Mouse (Mus musculus) megakaryocyte, embryonic 14.5 days (primary cell): ENCODE measurements around the gene Ugt2a1. TPM values are rescaled to one million over a fixed set of nuclear protein-coding genes. Genes with fewer than 3 reads are reported as not detected.
"Not testable (repeated sequence)": the region's sequence is repeated elsewhere in the genome, so short reads cannot be mapped to it uniquely, and the experiment has no call there.

Experiments used
- H3K27me3 ChIP-seq: replicated peaks from 2 replicates; pipeline ENCODE3; 2012; ENCODE audit warnings: inconsistent platforms
- H3K36me3 ChIP-seq: replicated peaks from 2 replicates; pipeline ENCODE3; 2012; ENCODE audit warnings: low read length, inconsistent platforms, mixed read lengths
- H3K4me1 ChIP-seq: 2 replicates; pipeline ENCODE4 v1.6.1; 2012; ENCODE audit warnings: inconsistent platforms
- H3K4me3 ChIP-seq: replicated peaks from 2 replicates; pipeline ENCODE3; 2012; ENCODE audit warnings: moderate library complexity, mild to moderate bottlenecking, inconsistent platforms
- H3K9me3 ChIP-seq: 2 replicates; pipeline ENCODE4 v1.6.1; 2012; ENCODE audit warnings: inconsistent platforms
- FLI1 ChIP-seq: IDR thresholded peaks from 2 replicates; pipeline ENCODE4 v1.6.1; 2012; ENCODE audit warnings: low read length, inconsistent platforms, mixed read lengths
- GATA1 ChIP-seq: IDR thresholded peaks from 3 replicates; pipeline ENCODE4 v1.6.1; 2012; ENCODE audit warnings: mixed read lengths, low read length, inconsistent platforms, borderline replicate concordance
- polyA plus RNA-seq: library from polyadenylated mRNA; stranded (reverse); fragments of >175 nt; gene quantifications from 2 replicates; pipeline ENCODE4 v1.2.3, GENCODE M21; 2012; ENCODE audit warnings: low replicate concordance; ENCODE audit not compliant: insufficient read depth

Gene Ugt2a1
- not detected in 2 replicates for polyA plus RNA-seq

GRCm38 (mm10) chr5:87490771-87491170, at the start of gene Ugt2a1:
TSS of gene Ugt2a1 (minus strand) at chr5:87490871.
- H3K36me3 ChIP-seq: no peaks in the 10 kb centered on the region
- H3K27me3 ChIP-seq: no peaks in the 10 kb centered on the region
- H3K9me3 ChIP-seq: no peaks in the 10 kb centered on the region
- no peak within 1 kb of the TSS for H3K4me3 ChIP-seq
- no peaks in the 10 kb centered on the region for H3K4me1 ChIP-seq
- TF ChIP-seq FLI1 (no peak), GATA1 (no peak)

GRCm38 (mm10) chr5:87538111-87538510, 47.4 kb upstream of the Ugt2a1 start, which contains the start of gene Sult1b1:
TSS of gene Sult1b1 (minus strand) at chr5:87538195.
- Histone ChIP-seq H3K36me3 (no peaks in the 10 kb centered on the region), H3K9me3 (peaks cover 2% of the 10 kb centered on the region; the same call in 1 of the 2 replicates), H3K4me1 (no peaks in the 10 kb centered on the region), H3K27me3 (no peaks in the 10 kb centered on the region), H3K4me3 (no peak within 1 kb of the TSS)
- TF ChIP-seq FLI1: no peak
- no peak for TF ChIP-seq GATA1

- TF ChIP-seq FLI1 (no peak), GATA1 (no peak)
- H3K27me3 ChIP-seq: no peaks in the 10 kb centered on the region
- H3K36me3 ChIP-seq: no peaks in the 10 kb centered on the region
- no peak overlapping the region for H3K4me3 ChIP-seq
- no peaks in the 10 kb centered on the region for H3K4me1 ChIP-seq
- peaks cover 2% of the 10 kb centered on the region; the same call in 1 of the 2 replicates for H3K9me3 ChIP-seq
These were observed 45.4 kb upstream of the Ugt2a1 start for GRCm38 (mm10) chr5:87535994-87536644.

GRCm38 (mm10) chr5:87532288-87532687, 41.6 kb upstream of the Ugt2a1 start:
- H3K9me3 ChIP-seq: peaks cover 2% of the 10 kb centered on the region; the same call in 1 of the 2 replicates
- no peaks in the 10 kb centered on the region for H3K36me3 ChIP-seq
- no peak for TF ChIP-seq GATA1
- TF ChIP-seq FLI1: no peak
- H3K27me3 ChIP-seq: no peaks in the 10 kb centered on the region
- H3K4me1 ChIP-seq: no peaks in the 10 kb centered on the region
- no peak overlapping the region for H3K4me3 ChIP-seq

GRCm38 (mm10) chr5:87523561-87523960, 32.9 kb upstream of the Ugt2a1 start:
- not testable (repeated sequence) for H3K36me3 ChIP-seq, H3K4me1 ChIP-seq, H3K27me3 ChIP-seq, H3K9me3 ChIP-seq, H3K4me3 ChIP-seq

GRCm38 (mm10) chr5:87505776-87506458, 15.2 kb upstream of the Ugt2a1 start:
- no peak for TF ChIP-seq FLI1
- TF ChIP-seq GATA1: no peak

GRCm38 (mm10) chr5:87502687-87503086, 12.0 kb upstream of the Ugt2a1 start:
- Histone ChIP-seq H3K4me1 (no peaks in the 10 kb centered on the region), H3K9me3 (no peaks in the 10 kb centered on the region), H3K4me3 (no peak overlapping the region), H3K36me3 (no peaks in the 10 kb centered on the region), H3K27me3 (no peaks in the 10 kb centered on the region)
- TF ChIP-seq GATA1 (no peak), FLI1 (no peak)

More at GRCm38 (mm10) chr5:87505776-87506458, 15.2 kb upstream of the Ugt2a1 start:
- Histone ChIP-seq H3K4me1 (no peaks in the 10 kb centered on the region), H3K27me3 (no peaks in the 10 kb centered on the region), H3K9me3 (no peaks in the 10 kb centered on the region), H3K4me3 (no peak overlapping the region), H3K36me3 (no peaks in the 10 kb centered on the region)

- no peaks in the 10 kb centered on the region for H3K27me3 ChIP-seq
- H3K9me3 ChIP-seq: no peaks in the 10 kb centered on the region
- H3K4me1 ChIP-seq: no peaks in the 10 kb centered on the region
- TF ChIP-seq FLI1 (no peak), GATA1 (no peak)
- H3K36me3 ChIP-seq: no peaks in the 10 kb centered on the region
- H3K4me3 ChIP-seq: no peak overlapping the region
These were observed 8.7 kb upstream of the Ugt2a1 start for GRCm38 (mm10) chr5:87499341-87499740.

GRCm38 (mm10) chr5:87498936-87499335, 8.3 kb upstream of the Ugt2a1 start:
- H3K4me3 ChIP-seq: no peak overlapping the region
- no peaks in the 10 kb centered on the region for H3K4me1 ChIP-seq
- H3K36me3 ChIP-seq: no peaks in the 10 kb centered on the region
- H3K27me3 ChIP-seq: no peaks in the 10 kb centered on the region
- no peak for TF ChIP-seq FLI1
- no peaks in the 10 kb centered on the region for H3K9me3 ChIP-seq

GRCm38 (mm10) chr5:87486706-87487105, 4.0 kb downstream of the Ugt2a1 start, which contains the start of gene Gm43638:
TSS of gene Gm43638 (minus strand) at chr5:87486806.
- H3K9me3 ChIP-seq, H3K4me3 ChIP-seq, H3K36me3 ChIP-seq, H3K27me3 ChIP-seq, H3K4me1 ChIP-seq: not testable (repeated sequence)
